Mouse (Mus musculus): ENCODE data around the gene Heatr9. TPM values are rescaled to one million over a fixed set of nuclear protein-coding genes. Genes with fewer than 3 reads are reported as not detected.

Gene Heatr9
- polyA plus RNA-seq, 1 experiment = 0.04 TPM

- Histone ChIP-seq H3ac (ENCODE audit: control insufficient read depth, insufficient read length) (no peak within 1 kb of the TSS), H3K27me3 (ENCODE audit: control insufficient read depth, insufficient read depth, insufficient read length) (no peaks in the 10 kb centered on the region), H3K79me2 (ENCODE audit: control insufficient read depth, insufficient read depth) (no peaks in the 10 kb centered on the region), H3K4me3 (no peak within 1 kb of the TSS), H3K4me2 (ENCODE audit: low read depth) (no peak within 1 kb of the TSS), H3K36me3 (ENCODE audit: control insufficient read depth, insufficient read depth) (no peaks in the 10 kb centered on the region)
- TF ChIP-seq TCF3 (IDR thresholded peaks at IDR 0.05; ENCODE audit: insufficient read length, low read depth) (no peak), MAX (IDR thresholded peaks at IDR 0.05; ENCODE audit: low read depth) (no peak), MYOD1 (IDR thresholded peaks at IDR 0.05; ENCODE audit: control insufficient read depth in 1 of 3, insufficient read length in 2 of 3, low read depth in 2 of 3) (no peak), POLR2A (IDR thresholded peaks at IDR 0.05; ENCODE audit: insufficient read length, low read depth) (no peak), CEBPB (IDR thresholded peaks at IDR 0.05; ENCODE audit: insufficient read depth, poor library complexity, severe bottlenecking) (no peak), REST (IDR thresholded peaks at IDR 0.05; ENCODE audit: insufficient read depth, insufficient read length) (no peak), E2F4 (IDR thresholded peaks at IDR 0.05; ENCODE audit: insufficient read depth) (no peak), TCF12 (IDR thresholded peaks at IDR 0.05; ENCODE audit: insufficient read depth, poor library complexity, severe bottlenecking) (no peak), SRF (IDR thresholded peaks at IDR 0.05; ENCODE audit: control insufficient read depth, insufficient read length, low read depth) (no peak), USF1 (IDR thresholded peaks at IDR 0.05; ENCODE audit: low read depth) (no peak), POLR2AphosphoS2 (IDR thresholded peaks at IDR 0.05; ENCODE audit: insufficient read length, low read depth) (no peak), MYOG (IDR thresholded peaks at IDR 0.05; ENCODE audit: control insufficient read depth in 1 of 3, insufficient read depth in 1 of 3, insufficient read length in 2 of 3, low read depth in 2 of 3) (no peak)
Measured at GRCm38 (mm10) chr11:83530360-83530759, 8.4 kb upstream of the Heatr9 start, which contains the start of gene Ccl5. TSS of gene Ccl5 (minus strand) at chr11:83530518.

GRCm38 (mm10) chr11:83529024-83529423, 7.0 kb upstream of the Heatr9 start:
- TF ChIP-seq TCF3 (IDR thresholded peaks at IDR 0.05; ENCODE audit: insufficient read length, low read depth) (no peak), REST (IDR thresholded peaks at IDR 0.05; ENCODE audit: insufficient read depth, insufficient read length) (no peak), MAX (IDR thresholded peaks at IDR 0.05; ENCODE audit: low read depth) (no peak), E2F4 (IDR thresholded peaks at IDR 0.05; ENCODE audit: insufficient read depth) (no peak), POLR2A (IDR thresholded peaks at IDR 0.05; ENCODE audit: insufficient read length, low read depth) (no peak), POLR2AphosphoS2 (IDR thresholded peaks at IDR 0.05; ENCODE audit: insufficient read length, low read depth) (no peak)
- no peaks in the 10 kb centered on the region for H3K79me2 ChIP-seq (ENCODE audit: control insufficient read depth, insufficient read depth)
- no peak overlapping the region for H3ac ChIP-seq (ENCODE audit: control insufficient read depth, insufficient read length)
- H3K36me3 ChIP-seq (ENCODE audit: control insufficient read depth, insufficient read depth) = no peaks in the 10 kb centered on the region
- no peaks in the 10 kb centered on the region for H3K27me3 ChIP-seq (ENCODE audit: control insufficient read depth, insufficient read depth, insufficient read length)
- H3K4me2 ChIP-seq (ENCODE audit: low read depth) = no peak overlapping the region
- no peak overlapping the region for H3K4me3 ChIP-seq

DNA sequence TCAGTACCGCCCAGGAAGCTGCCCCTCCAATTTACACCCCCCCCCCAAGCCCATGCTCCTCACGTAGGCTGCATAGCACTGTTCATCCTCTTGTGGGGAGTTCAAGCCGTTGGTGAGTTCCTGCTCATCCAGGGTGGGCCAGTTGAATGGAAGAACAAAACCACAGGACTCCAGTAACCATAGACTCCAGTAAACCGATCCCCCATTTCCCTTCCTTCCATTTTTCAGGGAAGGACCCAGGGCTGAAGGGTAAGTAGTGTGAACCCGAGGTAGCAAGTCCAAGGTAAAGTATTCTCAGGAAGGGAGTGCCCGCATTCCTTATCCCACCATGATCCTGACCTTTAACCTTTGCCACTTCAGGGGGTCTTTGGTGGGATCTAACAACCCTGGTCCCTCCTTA, 3.6 kb downstream of the Heatr9 start:
- Histone ChIP-seq H3K4me2 (ENCODE audit: low read depth) (no peak overlapping the region), H3K79me2 (ENCODE audit: control insufficient read depth, insufficient read depth) (no peaks in the 10 kb centered on the region), H3K36me3 (ENCODE audit: control insufficient read depth, insufficient read depth) (no peaks in the 10 kb centered on the region), H3K27me3 (ENCODE audit: control insufficient read depth, insufficient read depth, insufficient read length) (no peaks in the 10 kb centered on the region), H3ac (ENCODE audit: control insufficient read depth, insufficient read length) (no peak overlapping the region), H3K4me3 (no peak overlapping the region)
- TF ChIP-seq MYOD1 (IDR thresholded peaks at IDR 0.05; ENCODE audit: control insufficient read depth in 1 of 3, insufficient read length in 2 of 3, low read depth in 2 of 3) (no peak), CEBPB (IDR thresholded peaks at IDR 0.05; ENCODE audit: insufficient read depth, poor library complexity, severe bottlenecking) (no peak)

DNA sequence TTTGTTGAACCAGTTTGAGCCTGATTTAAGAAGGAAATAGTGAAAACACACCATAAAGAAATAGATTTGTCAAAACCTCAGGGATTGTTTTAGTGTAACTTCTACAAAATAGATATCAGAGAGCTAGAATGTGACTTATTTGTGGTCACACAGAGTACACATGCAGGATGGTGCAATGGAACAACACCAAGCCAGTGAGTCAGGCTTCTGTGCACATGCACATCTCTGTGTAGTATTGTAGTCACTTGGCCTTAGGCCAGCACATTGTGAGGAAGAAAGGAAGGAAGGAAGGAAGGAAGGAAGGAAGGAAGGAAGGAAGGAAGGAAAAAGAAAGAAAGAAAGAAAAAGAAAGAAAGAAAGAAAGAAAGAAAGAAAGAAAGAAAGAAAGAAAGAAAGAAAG, 4.8 kb downstream of the Heatr9 start:
- Histone ChIP-seq H3K79me2 (ENCODE audit: control insufficient read depth, insufficient read depth) (no peaks in the 10 kb centered on the region), H3K4me2 (ENCODE audit: low read depth) (no peak overlapping the region), H3K36me3 (ENCODE audit: control insufficient read depth, insufficient read depth) (no peaks in the 10 kb centered on the region), H3K4me3 (no peak overlapping the region), H3ac (ENCODE audit: control insufficient read depth, insufficient read length) (no peak overlapping the region), H3K27me3 (ENCODE audit: control insufficient read depth, insufficient read depth, insufficient read length) (no peaks in the 10 kb centered on the region)
- TF ChIP-seq TCF12 (IDR thresholded peaks at IDR 0.05; ENCODE audit: insufficient read depth, poor library complexity, severe bottlenecking) (no peak), E2F4 (IDR thresholded peaks at IDR 0.05; ENCODE audit: insufficient read depth) (no peak), CEBPB (IDR thresholded peaks at IDR 0.05; ENCODE audit: insufficient read depth, poor library complexity, severe bottlenecking) (0 out of 2 replicates have a peak, but pooled peaks have one; percentile 21), MAX (IDR thresholded peaks at IDR 0.05; ENCODE audit: low read depth) (no peak), SRF (IDR thresholded peaks at IDR 0.05; ENCODE audit: control insufficient read depth, insufficient read length, low read depth) (no peak)

DNA sequence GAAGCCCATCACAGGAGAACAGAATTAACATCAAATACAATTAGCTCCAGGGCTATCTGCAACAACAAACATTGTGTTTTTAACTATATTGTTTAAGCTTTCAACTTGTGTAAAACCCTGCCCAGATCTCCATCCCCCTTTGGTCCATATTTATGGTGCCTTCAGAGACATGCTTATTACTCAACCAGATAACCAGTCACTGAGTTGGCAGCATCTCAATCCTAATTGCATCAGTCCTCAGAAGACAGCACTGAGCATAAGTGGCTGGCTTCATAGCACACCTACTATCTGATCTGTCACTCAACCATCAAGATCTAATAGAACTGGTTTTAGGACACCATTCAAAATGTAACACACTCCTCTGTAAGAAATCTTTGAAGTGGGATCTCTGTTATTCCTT, 12.5 kb downstream of the Heatr9 start:
- H3ac ChIP-seq (ENCODE audit: control insufficient read depth, insufficient read length) = no peak overlapping the region
- H3K4me2 ChIP-seq (ENCODE audit: low read depth) = no peak overlapping the region
- H3K27me3 ChIP-seq (ENCODE audit: control insufficient read depth, insufficient read depth, insufficient read length) = no peaks in the 10 kb centered on the region
- H3K4me3 ChIP-seq = no peak overlapping the region
- TF ChIP-seq POLR2AphosphoS2 (IDR thresholded peaks at IDR 0.05; ENCODE audit: insufficient read length, low read depth) (peak; percentile 45), TCF3 (IDR thresholded peaks at IDR 0.05; ENCODE audit: insufficient read length, low read depth) (no peak)
- no peaks in the 10 kb centered on the region for H3K79me2 ChIP-seq (ENCODE audit: control insufficient read depth, insufficient read depth)
- H3K36me3 ChIP-seq (ENCODE audit: control insufficient read depth, insufficient read depth) = peaks cover 43% of the 10 kb centered on the region

GRCm38 (mm10) chr11:83504308-83504707, 17.7 kb downstream of the Heatr9 start:
- no peak overlapping the region for H3K4me3 ChIP-seq
- H3K27me3 ChIP-seq (ENCODE audit: control insufficient read depth, insufficient read depth, insufficient read length) = no peaks in the 10 kb centered on the region
- peaks cover 94% of the 10 kb centered on the region for H3K36me3 ChIP-seq (ENCODE audit: control insufficient read depth, insufficient read depth)
- peaks cover 6% of the 10 kb centered on the region for H3K79me2 ChIP-seq (ENCODE audit: control insufficient read depth, insufficient read depth)
- H3K4me2 ChIP-seq (ENCODE audit: low read depth) = no peak overlapping the region
- TF ChIP-seq TCF12 (IDR thresholded peaks at IDR 0.05; ENCODE audit: insufficient read depth, poor library complexity, severe bottlenecking) (no peak), REST (IDR thresholded peaks at IDR 0.05; ENCODE audit: insufficient read depth, insufficient read length) (no peak), MYOD1 (IDR thresholded peaks at IDR 0.05; ENCODE audit: control insufficient read depth in 1 of 3, insufficient read length in 2 of 3, low read depth in 2 of 3) (no peak), POLR2AphosphoS2 (IDR thresholded peaks at IDR 0.05; ENCODE audit: insufficient read length, low read depth) (no peak), E2F4 (IDR thresholded peaks at IDR 0.05; ENCODE audit: insufficient read depth) (no peak), MAX (IDR thresholded peaks at IDR 0.05; ENCODE audit: low read depth) (no peak), SRF (IDR thresholded peaks at IDR 0.05; ENCODE audit: control insufficient read depth, insufficient read length, low read depth) (no peak), MYOG (IDR thresholded peaks at IDR 0.05; ENCODE audit: control insufficient read depth in 1 of 3, insufficient read depth in 1 of 3, insufficient read length in 2 of 3, low read depth in 2 of 3) (no peak), TCF3 (IDR thresholded peaks at IDR 0.05; ENCODE audit: insufficient read length, low read depth) (no peak), POLR2A (IDR thresholded peaks at IDR 0.05; ENCODE audit: insufficient read length, low read depth) (no peak), USF1 (IDR thresholded peaks at IDR 0.05; ENCODE audit: low read depth) (no peak), CEBPB (IDR thresholded peaks at IDR 0.05; ENCODE audit: insufficient read depth, poor library complexity, severe bottlenecking) (no peak)
- H3ac ChIP-seq (ENCODE audit: control insufficient read depth, insufficient read length) = no peak overlapping the region
